Mouse (Mus musculus) intestine, embryonic 15.5 days (tissue): ENCODE results near the gene Mapkbp1. TPM values are rescaled to one million over a fixed set of nuclear protein-coding genes. Genes with fewer than 3 reads are reported as not detected.

Source experiments
- ATAC-seq: fragments of 200-750 bp; cut with Nextera tagmentation; 2 replicates; pipeline ENCODE4 v1.8.0; 2017; ENCODE audit warnings: moderate TSS enrichment, moderate library complexity
- H3K27ac ChIP-seq: fragments of 300-500 bp; sonication (generic); 2 replicates; pipeline ENCODE4 v1.5.1; 2015; ENCODE audit warnings: mild to moderate bottlenecking, inconsistent platforms
- H3K27me3 ChIP-seq: fragments of 300-500 bp; sonication (generic); replicated peaks from 2 replicates; pipeline ENCODE4 v1.6.1; 2015; ENCODE audit warnings: inconsistent platforms
- H3K36me3 ChIP-seq: fragments of 300-500 bp; sonication (generic); 2 replicates; pipeline ENCODE4 v1.6.1; 2015; ENCODE audit warnings: inconsistent platforms
- H3K4me1 ChIP-seq: fragments of 300-500 bp; sonication (generic); replicated peaks from 2 replicates; pipeline ENCODE4 v1.6.1; 2015; ENCODE audit warnings: inconsistent platforms
- H3K4me2 ChIP-seq: fragments of 300-500 bp; sonication (generic); replicated peaks from 2 replicates; pipeline ENCODE4 v1.6.1; 2015; ENCODE audit warnings: mild to moderate bottlenecking, inconsistent platforms
- H3K4me3 ChIP-seq: fragments of 300-500 bp; sonication (generic); replicated peaks from 2 replicates; pipeline ENCODE4 v1.5.1; 2015; ENCODE audit warnings: inconsistent platforms
- H3K9ac ChIP-seq: fragments of 300-500 bp; sonication (generic); 2 replicates; pipeline ENCODE4 v1.6.1; 2015; ENCODE audit warnings: inconsistent platforms
- H3K9me3 ChIP-seq: fragments of 300-500 bp; sonication (generic); 2 replicates; pipeline ENCODE4 v1.6.1; 2016; ENCODE audit warnings: inconsistent platforms
- WGBS: fragments of 180-500 bp; shearing (Covaris S2); methylation state at CpG from one replicate; pipeline ENCODE4 v1.1.7; 2015; 5-methylcytosine and 5-hydroxymethylcytosine counted together
- polyA plus RNA-seq: library from polyadenylated mRNA; unstranded; fragments of >200 nt; fragmentation: Nextera tagmentation; extraction: Ambion mirVana; gene quantifications from 2 replicates; pipeline ENCODE4 v1.2.1, GENCODE M21; 2015

The Mapkbp1 gene
- polyA plus RNA-seq, 1 experiment from 2014 or later, result 2.2 TPM

GRCm38 (mm10) chr2:119993515-119993914 lies 21.0 kb downstream of the Mapkbp1 start:
- Histone ChIP-seq H3K9me3 (no peaks in the 10 kb centered on the region), H3K4me1 (peaks cover 17% of the 10 kb centered on the region; the same call in 1 of the 2 replicates), H3K4me3 (no peak overlapping the region), H3K27ac (no peak overlapping the region), H3K4me2 (no peak overlapping the region), H3K36me3 (no peaks in the 10 kb centered on the region), H3K27me3 (no peaks in the 10 kb centered on the region), H3K9ac (no peak overlapping the region)
- 52% methylated on average over 2 of the region's 2 CpGs for WGBS
- ATAC-seq, result no peak

DNA sequence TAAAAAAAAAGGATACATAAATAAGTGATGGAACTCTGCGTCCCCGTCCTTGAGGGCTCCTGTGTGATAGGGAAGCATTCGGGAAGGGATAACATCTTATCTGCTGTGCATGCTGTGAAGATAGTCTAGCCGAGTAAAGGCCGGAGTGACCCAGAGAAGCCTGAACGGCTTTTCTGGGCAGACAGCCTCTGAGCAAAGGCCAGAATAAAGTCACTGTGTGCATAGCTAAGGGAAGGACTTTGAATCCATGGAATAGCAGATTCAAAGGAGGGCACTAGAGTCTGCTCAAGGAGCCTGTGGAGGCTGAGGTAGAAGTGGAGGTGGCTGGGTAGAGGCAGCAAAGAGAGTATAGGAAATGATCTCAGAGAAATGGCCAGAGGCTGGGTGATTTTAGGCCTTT lies 22.3 kb downstream of the Mapkbp1 start:
- Histone ChIP-seq H3K27me3 (no peaks in the 10 kb centered on the region), H3K9me3 (no peaks in the 10 kb centered on the region), H3K9ac (no peak overlapping the region), H3K27ac (peak overlapping the region; percentile 72), H3K4me1 (peaks cover 17% of the 10 kb centered on the region; the same call in 1 of the 2 replicates), H3K36me3 (no peaks in the 10 kb centered on the region), H3K4me3 (no peak overlapping the region), H3K4me2 (no peak overlapping the region)
- 81% methylated on average over 6 of the region's 6 CpGs for WGBS
- ATAC-seq, result 0 out of 2 replicates have a peak, but pooled peaks have one; percentile 34

GRCm38 (mm10) chr2:119995391-119996281 lies 23.1 kb downstream of the Mapkbp1 start:
- Histone ChIP-seq H3K9ac (no peak overlapping the region), H3K4me2 (no peak overlapping the region), H3K36me3 (no peaks in the 10 kb centered on the region), H3K4me1 (peaks cover 13% of the 10 kb centered on the region; the same call in 1 of the 2 replicates), H3K9me3 (no peaks in the 10 kb centered on the region), H3K27ac (peak overlapping the region; percentile 72), H3K4me3 (no peak overlapping the region), H3K27me3 (no peaks in the 10 kb centered on the region)
- WGBS, result 46% methylated on average over 9 of the region's 9 CpGs
- no peak for ATAC-seq

DNA sequence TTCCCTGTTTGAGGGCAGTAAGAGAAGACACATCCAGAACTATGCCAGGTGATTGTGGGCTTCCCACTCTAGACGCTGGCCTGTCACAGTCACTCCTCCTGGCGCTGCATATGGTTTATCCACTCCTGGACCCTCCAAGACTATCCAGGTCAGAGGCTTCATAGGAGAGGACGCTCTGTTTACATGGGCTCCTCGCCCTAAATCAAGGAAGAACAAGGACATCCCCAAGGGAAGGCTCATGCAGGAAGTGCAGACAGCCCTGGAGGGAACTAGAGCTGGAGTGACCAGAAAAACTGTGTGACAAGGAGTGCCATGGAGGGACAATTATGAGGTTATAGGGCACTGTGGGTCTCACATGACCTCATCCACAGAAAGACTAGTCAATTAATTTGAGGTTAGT lies 24.9 kb downstream of the Mapkbp1 start:
- no peaks in the 10 kb centered on the region for H3K27me3 ChIP-seq
- H3K9ac ChIP-seq, result no peak overlapping the region
- ATAC-seq, result no peak
- WGBS, result 72% methylated on average over 4 of the region's 4 CpGs
- H3K4me2 ChIP-seq, result no peak overlapping the region
- H3K36me3 ChIP-seq, result no peaks in the 10 kb centered on the region
- peaks cover 13% of the 10 kb centered on the region; the same call in 1 of the 2 replicates for H3K4me1 ChIP-seq
- H3K27ac ChIP-seq, result no peak overlapping the region
- no peaks in the 10 kb centered on the region for H3K9me3 ChIP-seq
- H3K4me3 ChIP-seq, result no peak overlapping the region

- Histone ChIP-seq H3K9ac (no peak overlapping the region), H3K27ac (no peak overlapping the region), H3K36me3 (no peaks in the 10 kb centered on the region), H3K27me3 (no peaks in the 10 kb centered on the region), H3K4me1 (peaks cover 13% of the 10 kb centered on the region; the same call in 1 of the 2 replicates), H3K9me3 (no peaks in the 10 kb centered on the region), H3K4me2 (no peak overlapping the region), H3K4me3 (no peak overlapping the region)
- ATAC-seq, result no peak
- 95% methylated on average over 2 of the region's 2 CpGs for WGBS
These were observed 27.2 kb downstream of the Mapkbp1 start for GRCm38 (mm10) chr2:119999731-120000130.

- no peak overlapping the region for H3K9ac ChIP-seq
- H3K4me1 ChIP-seq, result 0 out of 2 replicates have a peak, but pooled peaks cover under 1% of the 10 kb centered on the region
- no peaks in the 10 kb centered on the region for H3K27me3 ChIP-seq
- H3K4me3 ChIP-seq, result no peak overlapping the region
- no peak overlapping the region for H3K27ac ChIP-seq
- 53% methylated on average over 3 of the region's 3 CpGs for WGBS
- no peak overlapping the region for H3K4me2 ChIP-seq
- H3K36me3 ChIP-seq, result no peaks in the 10 kb centered on the region
- ATAC-seq, result no peak
- no peaks in the 10 kb centered on the region for H3K9me3 ChIP-seq
These were observed 28.5 kb downstream of the Mapkbp1 start for GRCm38 (mm10) chr2:120000882-120001584.

GRCm38 (mm10) chr2:120001956-120002355 lies 29.5 kb downstream of the Mapkbp1 start:
- no peak overlapping the region for H3K9ac ChIP-seq
- 71% methylated on average over 4 of the region's 4 CpGs for WGBS
- H3K9me3 ChIP-seq, result no peaks in the 10 kb centered on the region
- no peaks in the 10 kb centered on the region for H3K4me1 ChIP-seq
- no peak for ATAC-seq
- no peaks in the 10 kb centered on the region for H3K36me3 ChIP-seq
- no peak overlapping the region for H3K4me3 ChIP-seq
- H3K27me3 ChIP-seq, result no peaks in the 10 kb centered on the region
- H3K27ac ChIP-seq, result no peak overlapping the region
- H3K4me2 ChIP-seq, result no peak overlapping the region

DNA sequence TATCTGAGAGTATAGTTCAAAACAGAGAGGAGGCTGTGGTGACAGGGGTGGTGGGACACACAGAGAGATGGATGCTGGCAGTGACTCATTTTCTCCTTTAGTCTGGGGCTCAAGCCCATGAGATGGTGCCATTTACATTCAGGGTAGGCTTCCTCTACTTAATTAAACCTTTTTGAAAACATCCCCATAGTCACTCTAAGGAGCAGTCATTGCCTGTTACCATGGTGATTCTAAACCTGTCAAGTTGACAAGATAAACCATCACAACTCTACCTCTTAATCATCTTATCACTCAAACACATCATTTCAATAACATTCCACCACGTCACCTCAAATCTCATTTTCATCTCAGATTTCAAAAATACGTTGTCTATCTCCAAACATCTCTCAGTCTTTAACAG lies 31.5 kb downstream of the Mapkbp1 start:
- H3K9me3 ChIP-seq, result no peaks in the 10 kb centered on the region
- 88% methylated on average over 2 of the region's 2 CpGs for WGBS
- H3K27me3 ChIP-seq, result no peaks in the 10 kb centered on the region
- H3K4me2 ChIP-seq, result no peak overlapping the region
- H3K4me1 ChIP-seq, result no peaks in the 10 kb centered on the region
- no peak overlapping the region for H3K4me3 ChIP-seq
- no peak overlapping the region for H3K9ac ChIP-seq
- H3K27ac ChIP-seq, result no peak overlapping the region
- ATAC-seq, result no peak
- no peaks in the 10 kb centered on the region for H3K36me3 ChIP-seq

- Histone ChIP-seq H3K27me3 (no peaks in the 10 kb centered on the region), H3K9me3 (no peaks in the 10 kb centered on the region), H3K4me1 (no peaks in the 10 kb centered on the region), H3K27ac (no peak overlapping the region), H3K9ac (no peak overlapping the region), H3K4me2 (no peak overlapping the region), H3K4me3 (no peak overlapping the region), H3K36me3 (no peaks in the 10 kb centered on the region)
- 92% methylated on average over 7 of the region's 7 CpGs for WGBS
- no peak for ATAC-seq
These were observed 34.2 kb downstream of the Mapkbp1 start for GRCm38 (mm10) chr2:120006696-120007095.

DNA sequence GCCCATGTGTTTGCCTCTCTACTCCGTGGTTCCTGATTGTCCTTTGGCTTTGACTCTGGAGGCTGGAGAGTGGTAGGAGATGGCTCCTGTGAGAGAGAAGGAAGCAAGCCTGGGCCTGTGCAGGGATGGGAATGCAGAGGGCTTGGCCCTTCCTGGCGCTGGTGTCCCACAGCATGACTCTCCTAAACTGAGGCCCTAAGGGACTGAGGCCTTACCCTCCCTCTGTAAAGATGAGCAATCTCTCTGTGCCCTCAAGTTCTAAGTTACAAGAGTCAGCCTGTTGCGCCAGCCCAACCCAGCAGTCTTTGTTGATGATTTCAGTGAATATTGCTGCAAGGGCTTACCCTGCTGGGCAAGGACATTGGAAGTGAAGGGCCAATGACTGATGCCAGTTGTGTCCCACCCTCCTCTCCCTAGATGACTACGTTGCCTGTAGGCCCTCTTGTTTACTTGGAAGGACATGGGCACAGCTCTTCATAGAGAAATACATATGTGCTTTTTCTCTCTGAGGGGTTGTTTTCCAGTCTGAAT lies 35.2 kb downstream of the Mapkbp1 start:
- Histone ChIP-seq H3K9ac (no peak overlapping the region), H3K4me3 (no peak overlapping the region), H3K27me3 (no peaks in the 10 kb centered on the region), H3K9me3 (no peaks in the 10 kb centered on the region), H3K27ac (no peak overlapping the region), H3K4me2 (no peak overlapping the region), H3K4me1 (no peaks in the 10 kb centered on the region), H3K36me3 (0 out of 2 replicates have a peak, but pooled peaks cover 2% of the 10 kb centered on the region)
- ATAC-seq, result no peak
- 78% methylated on average over 4 of the region's 4 CpGs for WGBS

- Histone ChIP-seq H3K9me3 (no peaks in the 10 kb centered on the region), H3K4me2 (no peak overlapping the region), H3K9ac (no peak overlapping the region), H3K27me3 (no peaks in the 10 kb centered on the region), H3K4me1 (no peaks in the 10 kb centered on the region), H3K36me3 (0 out of 2 replicates have a peak, but pooled peaks cover 4% of the 10 kb centered on the region), H3K4me3 (no peak overlapping the region), H3K27ac (no peak overlapping the region)
- ATAC-seq, result no peak
- WGBS, result 54% methylated on average over 4 of the region's 4 CpGs
These were observed 36.2 kb downstream of the Mapkbp1 start for GRCm38 (mm10) chr2:120008672-120009071.

DNA sequence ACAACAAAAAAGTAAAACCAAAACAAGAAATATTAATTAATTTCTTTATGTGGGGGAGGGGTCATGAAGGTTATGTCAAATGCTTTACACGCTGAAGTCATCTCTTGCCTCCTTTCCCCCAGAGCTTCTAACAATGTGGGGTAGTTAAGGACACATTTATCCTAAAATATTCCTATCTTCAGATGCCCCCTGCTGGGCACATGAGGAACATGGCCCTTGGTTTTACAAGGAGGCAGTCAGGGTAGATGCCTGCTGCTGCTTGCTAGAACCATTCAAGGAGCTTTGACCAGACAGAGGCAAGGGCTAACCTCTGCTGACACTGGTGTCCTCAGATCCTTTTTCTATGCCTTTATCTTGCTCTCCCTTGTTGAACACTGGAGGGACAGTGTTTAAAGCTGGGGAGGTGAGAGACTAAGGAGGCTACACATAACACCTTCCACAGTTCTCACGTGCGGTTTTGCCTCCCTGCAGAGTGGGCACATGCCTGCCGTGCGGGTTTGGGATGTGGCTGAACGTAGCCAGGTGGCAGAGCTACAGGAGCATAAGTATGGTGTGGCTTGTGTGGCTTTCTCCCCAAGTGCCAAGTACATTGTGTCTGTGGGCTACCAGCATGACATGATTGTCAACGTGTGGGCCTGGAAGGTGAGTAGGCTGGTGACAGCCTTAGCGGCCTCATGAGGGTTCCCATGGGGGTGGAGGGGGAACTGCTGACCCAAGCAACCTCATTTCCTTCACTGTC lies 39.1 kb downstream of the Mapkbp1 start:
- 80% methylated on average over 8 of the region's 8 CpGs for WGBS
- H3K4me1 ChIP-seq, result no peaks in the 10 kb centered on the region
- ATAC-seq, result peak; percentile 76

More for the DNA sequence above, 39.1 kb downstream of the Mapkbp1 start:
- Histone ChIP-seq H3K36me3 (peaks cover 13% of the 10 kb centered on the region), H3K27me3 (no peaks in the 10 kb centered on the region), H3K27ac (no peak overlapping the region), H3K9ac (no peak overlapping the region), H3K4me2 (no peak overlapping the region), H3K9me3 (no peaks in the 10 kb centered on the region), H3K4me3 (no peak overlapping the region)
